Mouse (Mus musculus): Measurements from ENCODE around the gene Mical2.

DNA sequence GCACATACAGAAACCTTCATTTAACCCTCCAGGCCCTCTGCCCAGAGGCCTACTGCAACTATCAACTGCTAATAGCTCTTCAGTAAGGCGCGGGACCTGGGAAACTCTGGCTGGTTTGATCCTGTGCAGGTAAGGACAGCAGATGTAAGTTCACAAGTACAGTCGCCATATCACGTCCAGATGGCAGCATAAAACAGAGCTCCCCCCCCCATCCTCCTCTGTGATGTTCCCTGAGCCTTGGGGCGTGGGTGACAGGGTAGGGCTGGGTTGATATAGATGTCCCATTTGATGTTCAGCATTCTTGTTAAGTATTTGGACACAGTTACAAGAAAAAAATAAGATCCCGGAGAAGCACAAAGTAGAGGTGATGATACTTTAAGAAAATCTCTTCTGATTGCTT is 20.1 kb upstream of the Mical2 start:
- TF ChIP-seq CTCF (IDR thresholded peaks at IDR 0.05; ENCODE audit: borderline replicate concordance, insufficient read depth, low read depth, low read length) (no peak), POLR2A (IDR thresholded peaks at IDR 0.05; ENCODE audit: borderline replicate concordance, insufficient read depth, low read length) (no peak)
